ENCODE assay signal across 8 mouse cellular contexts in the genomic region with DNA sequence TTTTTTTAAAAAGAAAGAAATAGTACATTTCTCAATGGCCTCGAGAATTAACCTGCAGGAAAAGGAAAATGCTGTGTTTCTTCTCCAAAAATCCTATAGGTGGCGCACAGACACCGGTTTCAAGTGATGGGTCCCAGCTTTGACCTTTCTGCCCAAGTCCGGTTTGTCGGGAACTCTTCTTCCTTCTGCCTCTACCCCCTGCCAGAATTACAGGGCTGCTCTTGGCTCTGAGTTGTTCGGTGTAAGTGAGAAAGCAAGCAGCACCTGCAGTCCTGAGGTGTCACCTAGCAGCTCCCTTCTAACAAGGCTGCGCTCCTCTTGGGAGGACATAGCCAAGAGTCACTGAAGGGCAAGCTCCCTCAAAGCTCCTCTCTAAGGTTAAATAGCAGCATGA.
DNase-seq lines count a peak whose midpoint lies in the region; ATAC-seq and TF ChIP-seq lines count a peak whose summit lies in the region.

No protein-coding gene starts in this region.

- DNase-seq in urinary bladder, adult 18-20 months (ENCODE audit: low spot score in 2 of 2): peak; percentile 1 to 12
- DNase-seq in urinary bladder, postnatal 10 days (ENCODE audit: low spot score): no peak
- peak; percentile 28 for DNase-seq in c-Kit-positive CD71-negative TER-119-negative erythroid progenitor cells, embryonic 14.5 days (ENCODE audit: low read depth)
- peak; percentile 55 for DNase-seq in forebrain, embryonic 14.5 days (ENCODE audit: low spot score)
- DNase-seq in natural killer cell, adult 2 months (ENCODE audit: low spot score in 2 of 2): peak; percentile 28 to 37
- no peak for DNase-seq in right cerebral cortex, adult 2 months (ENCODE audit: low spot score in 2 of 2)

- no peaks in the 10 kb centered on the region for H3K27me3 ChIP-seq in forebrain, embryonic 14.5 days (replicated peaks; ENCODE audit: control insufficient read depth, insufficient read depth, low read length)
- H3K27me3 ChIP-seq in intestine, postnatal 0 days (replicated peaks; ENCODE audit: control insufficient read depth, insufficient read depth, low read length): no peaks in the 10 kb centered on the region
- 0 out of 2 replicates have a peak, but pooled peaks cover 5% of the 10 kb centered on the region for H3K27me3 ChIP-seq in liver, embryonic 15.5 days

- 12% methylated on average over 7 of the region's 7 CpGs for WGBS in forebrain, embryonic 14.5 days
- 10% methylated on average over 7 of the region's 7 CpGs for WGBS in intestine, postnatal 0 days
- WGBS in liver, embryonic 15.5 days (ENCODE audit: insufficient replicate concordance): 7% methylated on average over 7 of the region's 7 CpGs

- no peak overlapping the region for H3K9ac ChIP-seq in forebrain, embryonic 14.5 days (ENCODE audit: low read length)
- no peak overlapping the region for H3K9ac ChIP-seq in intestine, postnatal 0 days (ENCODE audit: low read depth, low read length)
- H3K9ac ChIP-seq in liver, embryonic 15.5 days: no peak overlapping the region

- peak; percentile 77 for TF ChIP-seq CTCF in intestine, postnatal 0 days (IDR thresholded peaks at IDR 0.05; ENCODE audit: low read depth)

- no peak overlapping the region for H3K4me2 ChIP-seq in forebrain, embryonic 14.5 days (ENCODE audit: low read length)
- peak overlapping the region; percentile 55 for H3K4me2 ChIP-seq in intestine, postnatal 0 days (replicated peaks; ENCODE audit: low read depth)
- H3K4me2 ChIP-seq in liver, embryonic 15.5 days: peak overlapping the region; percentile 49

- H3K4me1 ChIP-seq in forebrain, embryonic 14.5 days (ENCODE audit: control insufficient read depth, insufficient read depth, low read length): no peaks in the 10 kb centered on the region
- no peaks in the 10 kb centered on the region for H3K4me1 ChIP-seq in intestine, postnatal 0 days (replicated peaks; ENCODE audit: control insufficient read depth, insufficient read depth, low read length)
- no peaks in the 10 kb centered on the region for H3K4me1 ChIP-seq in liver, embryonic 15.5 days (replicated peaks)

- no peak overlapping the region for H3K27ac ChIP-seq in forebrain, embryonic 14.5 days (ENCODE audit: low read depth, low read length)
- no peak overlapping the region for H3K27ac ChIP-seq in intestine, postnatal 0 days (ENCODE audit: low read depth, low read length)
- H3K27ac ChIP-seq in liver, embryonic 15.5 days (replicated peaks): no peak overlapping the region

- no peaks in the 10 kb centered on the region for H3K36me3 ChIP-seq in forebrain, embryonic 14.5 days (ENCODE audit: control insufficient read depth, insufficient read depth, low read length)
- no peaks in the 10 kb centered on the region for H3K36me3 ChIP-seq in intestine, postnatal 0 days (ENCODE audit: control insufficient read depth, insufficient read depth)
- no peaks in the 10 kb centered on the region for H3K36me3 ChIP-seq in liver, embryonic 15.5 days (replicated peaks)

- ATAC-seq in forebrain, embryonic 14.5 days: 0 out of 2 replicates have a peak, but pooled peaks have one; percentile 10
- no peak for ATAC-seq in intestine, postnatal 0 days
- ATAC-seq in liver, embryonic 15.5 days (ENCODE audit: insufficient read depth): no peak

- H3K9me3 ChIP-seq in forebrain, embryonic 14.5 days (replicated peaks; ENCODE audit: control insufficient read depth, low read length): no peaks in the 10 kb centered on the region
- H3K9me3 ChIP-seq in intestine, postnatal 0 days (ENCODE audit: control insufficient read depth): no peaks in the 10 kb centered on the region
- no peaks in the 10 kb centered on the region for H3K9me3 ChIP-seq in liver, embryonic 15.5 days (replicated peaks)

- no peak overlapping the region for H3K4me3 ChIP-seq in forebrain, embryonic 14.5 days (ENCODE audit: low read depth, low read length)
- peak overlapping the region; percentile 29 for H3K4me3 ChIP-seq in intestine, postnatal 0 days (ENCODE audit: low read depth, low read length)
- peak overlapping the region; percentile 6; the same call in 1 of the 2 replicates for H3K4me3 ChIP-seq in liver, embryonic 15.5 days (replicated peaks)

Comparison
In these comparisons a context has a peak if more than half of its experiments do, and no peak if none do; other contexts are left out.
1. DNase-seq: peak in urinary bladder, adult 18-20 months (2 of 2), c-Kit-positive CD71-negative TER-119-negative erythroid progenitor cells, embryonic 14.5 days (single experiment), forebrain, embryonic 14.5 days (single experiment) and natural killer cell, adult 2 months (2 of 2); none in urinary bladder, postnatal 10 days (single experiment) and right cerebral cortex, adult 2 months (0 of 2).